Mouse (Mus musculus): ENCODE data around the gene Grip1.

DNA sequence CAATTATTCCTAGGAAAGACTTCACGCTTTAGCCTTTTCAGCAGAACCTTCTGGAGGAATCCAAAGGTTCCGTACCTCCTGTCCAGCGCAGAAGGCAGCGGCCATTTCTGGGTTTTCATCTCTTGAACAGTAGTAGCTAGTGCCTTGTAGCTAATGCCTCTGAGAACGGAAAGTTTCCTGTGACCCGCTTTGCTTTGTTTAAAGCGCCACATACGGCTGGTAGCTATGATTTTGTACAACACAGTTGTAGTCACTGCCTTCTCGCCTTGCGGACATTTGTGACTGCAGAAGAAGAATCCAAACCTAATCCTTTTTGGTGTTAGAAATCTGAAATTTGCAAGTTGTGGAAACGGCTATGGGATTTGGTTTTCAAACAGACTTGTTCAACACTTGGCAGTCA lies 68.1 kb downstream of the Grip1 start:
- TF ChIP-seq POLR2A (IDR thresholded peaks at IDR 0.05; ENCODE audit: borderline replicate concordance, insufficient read depth, low read length): no peak
- TF ChIP-seq CTCF (IDR thresholded peaks at IDR 0.05; ENCODE audit: borderline replicate concordance, insufficient read depth, low read depth, low read length): no peak
